Mouse (Mus musculus): ENCODE measurements around the gene Sec24d. TPM values are rescaled to one million over a fixed set of nuclear protein-coding genes. Genes with fewer than 3 reads are reported as not detected.

Sec24d gene
- total RNA-seq, 2 experiments from 2014 or later, result 65.6 to 69.4 TPM

DNA sequence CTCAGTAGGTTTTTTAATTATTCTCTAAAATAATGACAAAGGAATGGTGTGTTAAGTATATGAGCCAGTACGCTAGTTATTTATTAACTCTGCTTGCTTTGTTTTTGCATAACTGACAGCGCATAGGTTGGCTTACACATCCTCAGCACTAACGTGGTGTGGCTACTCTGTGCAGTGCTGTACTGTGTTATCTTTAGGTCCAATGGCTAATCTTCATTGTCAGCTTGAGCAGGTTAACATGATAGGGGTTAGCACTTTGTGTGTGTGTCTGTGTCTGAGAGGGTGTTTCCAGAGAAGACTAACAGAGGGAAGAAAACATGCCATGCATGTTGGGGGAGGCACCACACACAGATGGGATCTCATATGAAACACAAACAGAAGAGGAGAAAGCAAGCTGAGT lies 137.7 kb downstream of the Sec24d start:
- no peak for DNase-seq

- no peak for DNase-seq
Observed at GRCm38 (mm10) chr3:123411821-123412578, 144.7 kb downstream of the Sec24d start.

DNA sequence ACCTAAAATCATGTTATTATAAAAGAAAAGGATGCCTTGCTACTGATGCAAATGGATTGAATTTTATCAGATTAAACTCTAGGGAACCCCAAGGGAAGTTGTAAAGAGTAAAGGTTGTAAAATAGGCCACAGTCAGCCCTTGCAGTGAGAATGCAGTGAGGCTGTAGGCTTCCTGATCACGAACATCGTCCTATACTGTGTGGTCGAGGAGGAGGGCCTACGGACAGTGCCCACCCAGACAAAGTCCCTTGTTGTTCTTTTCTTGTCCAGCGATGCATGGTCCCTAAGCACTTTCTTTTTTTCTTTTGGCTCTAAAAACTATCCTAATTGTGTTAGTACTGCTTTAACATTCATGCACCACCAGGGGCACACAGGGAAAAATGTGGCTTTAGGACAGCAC lies 145.9 kb downstream of the Sec24d start:
- DNase-seq, result no peak

Other genes with a start within 250 kb of the Sec24d start
- 100 to 1,000 TPM; 792 to 841 TPM for gene Myoz2, start 232.4 kb upstream of the Sec24d start, total RNA-seq (2021)
- gene Synpo2, start 31.3 kb upstream of the Sec24d start, total RNA-seq (2021), result 10 to 100 TPM; 36.9 to 37.5 TPM
- 10 to 100 TPM; 15.5 to 16.9 TPM for gene Mettl14, start 118.7 kb downstream of the Sec24d start, total RNA-seq (2021)
- 1 to 10 TPM; 2.0 to 2.3 TPM for gene Prss12, start 179.5 kb downstream of the Sec24d start, total RNA-seq (2021)